Mouse (Mus musculus): Measurements from ENCODE around the gene Gon7. TPM values are rescaled to one million over a fixed set of nuclear protein-coding genes. Genes with fewer than 3 reads are reported as not detected.

The Gon7 gene
- 10.4 TPM in 1 of 2 replicates, not detected in the other for polyA plus RNA-seq (2012; ENCODE audit: insufficient read depth, low replicate concordance)

GRCm38 (mm10) chr12:102757689-102758402 lies at the start of gene Gon7, which contains the start of the genes Gm28051 and Ubr7:
Gene Gon7, minus strand, starts transcription at chr12:102757803.
Gene Gm28051, minus strand, starts transcription at chr12:102757765.
Gene Ubr7, plus strand, starts transcription at chr12:102757967.
- TF ChIP-seq GATA1 (IDR thresholded peaks at IDR 0.05; ENCODE audit: borderline replicate concordance, low read length) (no peak), FLI1 (IDR thresholded peaks at IDR 0.05; ENCODE audit: low read length) (peak; percentile 54; the same call in 1 of the 2 replicates)
- H3K9me3 ChIP-seq, result no peaks in the 10 kb centered on the region
- H3K36me3 ChIP-seq (replicated peaks; ENCODE audit: low read length), result peaks cover 42% of the 10 kb centered on the region
- H3K4me3 ChIP-seq (replicated peaks), result peak within 1 kb of the TSS; percentile 100
- no peaks in the 10 kb centered on the region for H3K27me3 ChIP-seq (replicated peaks)
- H3K4me1 ChIP-seq, result peaks cover 42% of the 10 kb centered on the region

GRCm38 (mm10) chr12:102799528-102799927 lies 41.9 kb upstream of the Gon7 start:
- H3K9me3 ChIP-seq, result no peaks in the 10 kb centered on the region
- TF ChIP-seq FLI1 (IDR thresholded peaks at IDR 0.05; ENCODE audit: low read length) (no peak), GATA1 (IDR thresholded peaks at IDR 0.05; ENCODE audit: borderline replicate concordance, low read length) (0 out of 3 replicates have a peak, but pooled peaks have one; percentile 36)
- H3K27me3 ChIP-seq (replicated peaks), result no peaks in the 10 kb centered on the region
- peaks cover 57% of the 10 kb centered on the region for H3K36me3 ChIP-seq (replicated peaks; ENCODE audit: low read length)
- H3K4me1 ChIP-seq, result peaks cover 38% of the 10 kb centered on the region
- no peak overlapping the region for H3K4me3 ChIP-seq (replicated peaks)

GRCm38 (mm10) chr12:102787927-102788326 lies 30.3 kb upstream of the Gon7 start:
- H3K9me3 ChIP-seq, result no peaks in the 10 kb centered on the region
- no peak for TF ChIP-seq GATA1 (IDR thresholded peaks at IDR 0.05; ENCODE audit: borderline replicate concordance, low read length)
- no peak for TF ChIP-seq FLI1 (IDR thresholded peaks at IDR 0.05; ENCODE audit: low read length)
- H3K27me3 ChIP-seq (replicated peaks), result no peaks in the 10 kb centered on the region
- H3K36me3 ChIP-seq (replicated peaks; ENCODE audit: low read length), result peaks cover 97% of the 10 kb centered on the region
- H3K4me1 ChIP-seq, result peaks cover 8% of the 10 kb centered on the region; the same call in 1 of the 2 replicates
- H3K4me3 ChIP-seq (replicated peaks), result no peak overlapping the region

GRCm38 (mm10) chr12:102785593-102785985 lies 28.0 kb upstream of the Gon7 start:
- H3K36me3 ChIP-seq (replicated peaks; ENCODE audit: low read length), result peaks cover 94% of the 10 kb centered on the region
- no peak for TF ChIP-seq FLI1 (IDR thresholded peaks at IDR 0.05; ENCODE audit: low read length)
- TF ChIP-seq GATA1 (IDR thresholded peaks at IDR 0.05; ENCODE audit: borderline replicate concordance, low read length), result no peak
- no peaks in the 10 kb centered on the region for H3K9me3 ChIP-seq
- H3K4me1 ChIP-seq, result peaks cover 8% of the 10 kb centered on the region; the same call in 1 of the 2 replicates
- H3K27me3 ChIP-seq (replicated peaks), result no peaks in the 10 kb centered on the region
- no peak overlapping the region for H3K4me3 ChIP-seq (replicated peaks)

GRCm38 (mm10) chr12:102784899-102785592 lies 27.4 kb upstream of the Gon7 start:
- Histone ChIP-seq H3K27me3 (replicated peaks) (no peaks in the 10 kb centered on the region), H3K36me3 (replicated peaks; ENCODE audit: low read length) (peaks cover 94% of the 10 kb centered on the region), H3K9me3 (no peaks in the 10 kb centered on the region), H3K4me1 (peaks cover 8% of the 10 kb centered on the region; the same call in 1 of the 2 replicates), H3K4me3 (replicated peaks) (no peak overlapping the region)
- no peak for TF ChIP-seq GATA1 (IDR thresholded peaks at IDR 0.05; ENCODE audit: borderline replicate concordance, low read length)
- no peak for TF ChIP-seq FLI1 (IDR thresholded peaks at IDR 0.05; ENCODE audit: low read length)

- H3K4me1 ChIP-seq, result peaks cover 30% of the 10 kb centered on the region
- TF ChIP-seq GATA1 (IDR thresholded peaks at IDR 0.05; ENCODE audit: borderline replicate concordance, low read length) (no peak), FLI1 (IDR thresholded peaks at IDR 0.05; ENCODE audit: low read length) (no peak)
- H3K27me3 ChIP-seq (replicated peaks), result no peaks in the 10 kb centered on the region
- H3K4me3 ChIP-seq (replicated peaks), result no peak overlapping the region
- H3K9me3 ChIP-seq, result no peaks in the 10 kb centered on the region
- H3K36me3 ChIP-seq (replicated peaks; ENCODE audit: low read length), result peaks cover 93% of the 10 kb centered on the region
Measured at GRCm38 (mm10) chr12:102782841-102783240, 25.2 kb upstream of the Gon7 start.

- Histone ChIP-seq H3K4me3 (replicated peaks) (no peak overlapping the region), H3K9me3 (no peaks in the 10 kb centered on the region), H3K27me3 (replicated peaks) (no peaks in the 10 kb centered on the region), H3K36me3 (replicated peaks; ENCODE audit: low read length) (peaks cover 93% of the 10 kb centered on the region), H3K4me1 (peaks cover 34% of the 10 kb centered on the region)
- TF ChIP-seq GATA1 (IDR thresholded peaks at IDR 0.05; ENCODE audit: borderline replicate concordance, low read length), result no peak
- TF ChIP-seq FLI1 (IDR thresholded peaks at IDR 0.05; ENCODE audit: low read length), result no peak
Measured at GRCm38 (mm10) chr12:102779452-102779851, 21.8 kb upstream of the Gon7 start.

- no peak overlapping the region for H3K4me3 ChIP-seq (replicated peaks)
- peaks cover 37% of the 10 kb centered on the region for H3K4me1 ChIP-seq
- H3K27me3 ChIP-seq (replicated peaks), result no peaks in the 10 kb centered on the region
- peaks cover 92% of the 10 kb centered on the region for H3K36me3 ChIP-seq (replicated peaks; ENCODE audit: low read length)
- no peak for TF ChIP-seq GATA1 (IDR thresholded peaks at IDR 0.05; ENCODE audit: borderline replicate concordance, low read length)
- TF ChIP-seq FLI1 (IDR thresholded peaks at IDR 0.05; ENCODE audit: low read length), result no peak
- no peaks in the 10 kb centered on the region for H3K9me3 ChIP-seq
Measured at GRCm38 (mm10) chr12:102778151-102778550, 20.5 kb upstream of the Gon7 start.

- TF ChIP-seq FLI1 (IDR thresholded peaks at IDR 0.05; ENCODE audit: low read length) (no peak), GATA1 (IDR thresholded peaks at IDR 0.05; ENCODE audit: borderline replicate concordance, low read length) (no peak)
- Histone ChIP-seq H3K9me3 (no peaks in the 10 kb centered on the region; the same call in 1 of the 2 replicates), H3K4me1 (peaks cover 56% of the 10 kb centered on the region), H3K4me3 (replicated peaks) (no peak overlapping the region), H3K36me3 (replicated peaks; ENCODE audit: low read length) (peaks cover 94% of the 10 kb centered on the region), H3K27me3 (replicated peaks) (no peaks in the 10 kb centered on the region)
Measured at GRCm38 (mm10) chr12:102776035-102776434, 18.4 kb upstream of the Gon7 start.

- H3K27me3 ChIP-seq (replicated peaks), result no peaks in the 10 kb centered on the region
- no peaks in the 10 kb centered on the region; the same call in 1 of the 2 replicates for H3K9me3 ChIP-seq
- no peak for TF ChIP-seq GATA1 (IDR thresholded peaks at IDR 0.05; ENCODE audit: borderline replicate concordance, low read length)
- TF ChIP-seq FLI1 (IDR thresholded peaks at IDR 0.05; ENCODE audit: low read length), result no peak
- H3K36me3 ChIP-seq (replicated peaks; ENCODE audit: low read length), result peaks cover 99% of the 10 kb centered on the region
- H3K4me1 ChIP-seq, result peaks cover 32% of the 10 kb centered on the region
- no peak overlapping the region for H3K4me3 ChIP-seq (replicated peaks)
Measured at GRCm38 (mm10) chr12:102772676-102773075, 15.1 kb upstream of the Gon7 start.
